In the genomic region with DNA sequence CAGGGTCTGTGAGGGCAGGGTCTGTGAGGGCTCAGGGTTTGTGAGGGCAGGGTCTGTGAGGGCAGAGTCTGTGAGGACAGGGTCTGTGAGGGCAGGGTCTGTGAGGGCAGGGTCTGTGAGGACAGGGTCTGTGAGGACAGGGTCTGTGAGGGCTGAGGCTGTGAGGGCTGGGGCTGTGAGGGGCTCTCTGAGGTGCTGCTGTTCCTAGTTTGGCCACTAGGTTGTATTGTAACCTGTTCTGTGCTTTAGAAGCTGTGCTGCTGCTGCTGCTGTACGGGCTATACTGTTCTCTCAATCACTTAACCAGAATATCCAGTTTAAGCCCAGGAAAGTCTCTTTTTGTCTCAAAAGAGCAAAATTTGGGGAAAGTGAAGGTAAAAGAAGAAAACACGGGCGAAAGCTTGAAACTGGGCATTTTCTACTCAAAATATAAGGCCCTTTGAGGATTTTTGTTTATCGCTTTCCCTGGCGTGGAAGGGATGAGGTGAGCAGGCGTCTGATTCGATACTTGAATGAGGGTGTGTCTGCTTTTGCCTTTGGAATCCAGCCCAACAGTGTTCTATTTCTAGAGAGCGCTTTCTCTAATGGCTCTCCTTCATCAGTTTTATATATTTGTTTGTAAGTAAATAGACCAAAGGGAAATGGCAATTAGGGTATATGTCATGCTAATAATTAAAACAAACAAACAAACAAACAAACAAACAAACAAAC, we compare ENCODE assay signal across 8 mouse cellular contexts.
DNase-seq lines count a peak whose midpoint lies in the region; ATAC-seq and TF ChIP-seq lines count a peak whose summit lies in the region.

No protein-coding gene starts in this region.

- no peaks in the 10 kb centered on the region for H3K9me3 ChIP-seq in ES-E14 (ENCODE audit: control insufficient read depth, insufficient read depth, low read depth, low read length)
- H3K9me3 ChIP-seq in embryonic facial prominence, embryonic 14.5 days (ENCODE audit: control insufficient read depth, low read length), result no peaks in the 10 kb centered on the region
- H3K9me3 ChIP-seq in hindbrain, embryonic 15.5 days, result no peaks in the 10 kb centered on the region

- ATAC-seq in embryonic facial prominence, embryonic 14.5 days (ENCODE audit: low read depth), result peak; percentile 86
- peak; percentile 71; the same call in 1 of the 2 replicates for ATAC-seq in hindbrain, embryonic 15.5 days (ENCODE audit: low FRiP score, low read depth)
- ATAC-seq in megakaryocyte progenitor cell, adult 5-6 weeks (replicated peaks; ENCODE audit: poor library complexity), result peak; percentile 88

- WGBS in embryonic facial prominence, embryonic 14.5 days, result 30% methylated on average over 8 of the region's 8 CpGs
- 33% methylated on average over 8 of the region's 8 CpGs for WGBS in hindbrain, embryonic 15.5 days

- peak overlapping the region in 1 of 2 experiments; percentile 63; a peak in 3 of 4 replicates for H3K4me3 ChIP-seq in ES-E14 (ENCODE audit: insufficient read depth in 1 of 2, low read depth in 1 of 2, low read length in 2 of 2, poor library complexity in 1 of 2, severe bottlenecking in 1 of 2)
- no peak overlapping the region for H3K4me3 ChIP-seq in embryonic facial prominence, embryonic 14.5 days (ENCODE audit: low read depth, low read length)
- no peak overlapping the region for H3K4me3 ChIP-seq in hindbrain, embryonic 15.5 days

- H3K27ac ChIP-seq in ES-E14 (ENCODE audit: insufficient read depth, low read depth, low read length, poor library complexity, severe bottlenecking), result no peak overlapping the region
- no peak overlapping the region for H3K27ac ChIP-seq in embryonic facial prominence, embryonic 14.5 days (replicated peaks; ENCODE audit: low read depth, low read length)
- no peak overlapping the region for H3K27ac ChIP-seq in hindbrain, embryonic 15.5 days (replicated peaks)

- H3K4me1 ChIP-seq in ES-E14 (ENCODE audit: control insufficient read depth in 2 of 2, insufficient read depth in 2 of 2, low read length in 2 of 2, poor library complexity in 1 of 2), result no peaks in the 10 kb centered on the region
- no peaks in the 10 kb centered on the region for H3K4me1 ChIP-seq in embryonic facial prominence, embryonic 14.5 days (ENCODE audit: control insufficient read depth, insufficient read depth, low read length)
- H3K4me1 ChIP-seq in hindbrain, embryonic 15.5 days (replicated peaks), result no peaks in the 10 kb centered on the region

- peak overlapping the region; percentile 27 for H3K4me2 ChIP-seq in embryonic facial prominence, embryonic 14.5 days (ENCODE audit: low read depth, low read length)
- peak overlapping the region; percentile 31 for H3K4me2 ChIP-seq in hindbrain, embryonic 15.5 days

- in situ Hi-C loops in ES-E14 (cut with MboI; ENCODE audit: low sequenced_read_pairs in 2 of 2, unreplicated experiment in 2 of 2), result no loop called here

- no peaks in the 10 kb centered on the region for H3K36me3 ChIP-seq in ES-E14 (ENCODE audit: control insufficient read depth, insufficient read depth, low read length, poor library complexity, severe bottlenecking)
- H3K36me3 ChIP-seq in embryonic facial prominence, embryonic 14.5 days (ENCODE audit: control insufficient read depth, insufficient read depth, low read length), result no peaks in the 10 kb centered on the region
- no peaks in the 10 kb centered on the region for H3K36me3 ChIP-seq in hindbrain, embryonic 15.5 days

- intact Hi-C loops in gastrocnemius, postnatal 14 days (cut with DNase I; ENCODE audit: low total_unique reads), result loop anchor here (10.0 kb wide), 1 partner anchor 211 kb away; no protein-coding TSS in a partner anchor

- H3K27me3 ChIP-seq in embryonic facial prominence, embryonic 14.5 days (replicated peaks; ENCODE audit: control insufficient read depth, insufficient read depth, low read length), result no peaks in the 10 kb centered on the region
- H3K27me3 ChIP-seq in hindbrain, embryonic 15.5 days, result no peaks in the 10 kb centered on the region

- H3K9ac ChIP-seq in ES-E14 (ENCODE audit: insufficient read depth, low read depth, low read length, poor library complexity, severe bottlenecking), result no peak overlapping the region
- no peak overlapping the region for H3K9ac ChIP-seq in embryonic facial prominence, embryonic 14.5 days (ENCODE audit: low read depth, low read length)
- H3K9ac ChIP-seq in hindbrain, embryonic 15.5 days, result no peak overlapping the region

- DNase-seq in adrenal gland, postnatal 14 days, result peak; percentile 12
- no peak for DNase-seq in adrenal gland, adult 2 months
- peak; percentile 94 for DNase-seq in ES-E14 (ENCODE audit: low read depth, low spot score)
- DNase-seq in embryonic facial prominence, embryonic 14.5 days (ENCODE audit: low spot score), result peak; percentile 77
- DNase-seq in thymus, postnatal 0 days (ENCODE audit: low spot score), result peak; percentile 76
- no peak for DNase-seq in gastrocnemius, postnatal 14 days

TF ChIP-seq in ES-E14, 5 proteins besides CTCF, POLR2A, EP300 and RAD21:
- TF ChIP-seq HCFC1 (IDR thresholded peaks at IDR 0.05; ENCODE audit: borderline replicate concordance, insufficient read depth, low read length), result no peak
- TF ChIP-seq CHD2 (IDR thresholded peaks at IDR 0.05; ENCODE audit: low read depth, low read length), result no peak
- TF ChIP-seq ZC3H11A (IDR thresholded peaks at IDR 0.05; ENCODE audit: borderline replicate concordance, low read depth, low read length), result no peak
- no peak for TF ChIP-seq ZNF384 (IDR thresholded peaks at IDR 0.05; ENCODE audit: low read depth, low read length)
- TF ChIP-seq MAFK (IDR thresholded peaks at IDR 0.05; ENCODE audit: insufficient read depth, low read depth, low read length), result no peak

Comparison
In these comparisons a context has a peak if more than half of its experiments do, and no peak if none do; other contexts are left out.
1. DNase-seq: peak in adrenal gland, postnatal 14 days (single experiment), ES-E14 (single experiment), embryonic facial prominence, embryonic 14.5 days (single experiment) and thymus, postnatal 0 days (single experiment); none in adrenal gland, adult 2 months (single experiment) and gastrocnemius, postnatal 14 days (single experiment).
2. Peak in every context shown above with its lines, with median percentiles within 50 percentile points of each other: ATAC-seq.